Mouse (Mus musculus) lung, adult 2 months (tissue): Measurements from ENCODE around the gene Fbxo36.

ENCODE experiments used
- CTCF ChIP-seq: fragments of 200-500 bp; IDR thresholded peaks from 2 replicates; pipeline ENCODE4 v1.5.1; 2011; ENCODE audit warnings: mild to moderate bottlenecking, low read length, control low read depth; ENCODE audit not compliant: insufficient read depth
- POLR2A ChIP-seq: fragments of 200-500 bp; IDR thresholded peaks from 2 replicates; pipeline ENCODE4 v1.6.1; 2011; ENCODE audit warnings: low read depth, mild to moderate bottlenecking, control low read depth, low read length, borderline replicate concordance; ENCODE audit errors: extremely low read depth

DNA sequence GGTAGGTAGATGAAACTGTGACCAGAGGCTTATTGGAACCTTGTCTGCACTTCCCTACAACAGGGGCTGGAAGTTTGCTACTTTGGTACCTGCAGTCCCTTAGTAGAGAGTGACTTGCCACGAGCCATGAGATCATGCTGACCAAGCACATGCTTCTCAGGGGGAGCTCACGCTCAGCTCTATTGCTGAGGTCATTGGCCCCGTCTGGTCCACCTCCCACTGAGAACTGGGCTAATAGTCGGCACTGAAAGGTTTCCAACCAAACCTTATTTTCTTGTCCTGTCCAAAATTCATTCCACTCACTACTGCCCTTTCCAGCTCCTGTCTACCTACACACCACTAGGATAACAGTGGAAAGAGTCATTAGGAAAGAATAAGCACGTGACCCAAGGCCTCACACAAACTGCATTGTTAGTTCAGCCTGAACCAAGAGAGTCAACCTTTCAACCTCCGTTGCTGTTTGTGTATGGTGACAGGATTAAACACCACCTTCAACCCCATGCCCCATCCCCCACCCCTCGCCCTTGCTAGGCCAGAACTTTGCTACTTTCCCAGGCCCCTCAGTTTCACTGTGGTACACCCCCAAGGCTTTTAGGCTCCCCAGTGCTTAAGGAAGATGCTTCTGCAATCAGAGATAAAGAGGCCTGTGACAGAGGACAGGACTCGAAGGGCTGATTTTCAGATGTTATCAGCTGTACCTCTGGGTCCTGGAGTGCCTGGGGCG lies 12.0 kb downstream of the Fbxo36 start:
- TF ChIP-seq POLR2A = no peak
- no peak for TF ChIP-seq CTCF
